Mouse (Mus musculus): ENCODE data around the gene Olfr1306.

The Olfr1306 gene

GRCm38 (mm10) chr2:111916171-111916570 is at the start of gene Olfr1306:
TSS of gene Olfr1306 (minus strand) at chr2:111916271.
- DNase-seq (ENCODE audit: low spot score in 2 of 2), result no peak

DNA sequence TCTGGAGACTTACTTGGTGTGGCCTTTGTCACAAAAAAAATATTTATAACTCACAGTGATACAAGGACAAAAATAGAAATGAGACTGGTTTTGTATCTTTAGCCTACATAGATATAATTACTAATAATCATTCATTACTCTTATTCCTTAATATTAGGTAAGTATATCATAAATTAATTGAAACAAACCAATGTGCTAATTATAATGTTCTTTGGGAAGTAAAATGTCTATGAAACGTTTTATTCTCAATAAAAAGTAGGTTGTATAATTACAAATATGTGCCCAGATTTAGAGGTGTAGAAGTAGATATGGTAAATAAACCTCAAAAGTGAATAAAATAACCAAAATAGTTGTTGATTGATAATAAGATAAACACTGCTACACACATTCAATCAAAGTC is 48.8 kb upstream of the Olfr1306 start, which contains the start of gene Olfr1308:
Gene Olfr1308 (minus strand): TSS at position 101 of the 400 bp plus-strand sequence.
- DNase-seq (ENCODE audit: low spot score in 2 of 2), result no peak

DNA sequence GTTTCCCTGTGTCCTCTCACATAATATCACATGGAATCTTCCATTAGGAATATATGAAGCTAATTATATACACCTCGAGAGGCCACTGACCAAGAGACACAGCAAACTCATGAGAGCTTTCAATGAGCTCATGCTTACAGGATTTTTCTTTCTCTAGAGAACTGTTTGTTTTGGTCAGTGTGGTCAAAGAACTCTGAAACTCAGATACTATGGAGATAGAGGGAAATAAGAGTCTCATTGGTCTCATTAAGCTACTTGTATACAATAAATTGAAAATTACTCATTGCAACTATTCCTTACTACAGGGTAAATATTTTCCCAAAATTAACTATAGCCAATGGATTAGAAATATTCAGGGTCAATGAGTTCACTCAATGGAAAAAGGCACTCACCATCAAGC is 33.3 kb upstream of the Olfr1306 start, which contains the start of gene Olfr1307:
Gene Olfr1307 (minus strand): TSS at position 101 of the 400 bp plus-strand sequence.
- DNase-seq (ENCODE audit: low spot score in 2 of 2), result no peak

GRCm38 (mm10) chr2:111877049-111877448 is 39.0 kb downstream of the Olfr1306 start, which contains the start of gene Olfr1305:
TSS of gene Olfr1305 (minus strand) at chr2:111877149.
- no peak for DNase-seq (ENCODE audit: low spot score in 2 of 2)

Data from left cerebral cortex, adult 9 months (tissue).